Mouse (Mus musculus) neural tube, postnatal 0 days (tissue): ENCODE data around the gene Arl3. TPM values are rescaled to one million over a fixed set of nuclear protein-coding genes. Genes with fewer than 3 reads are reported as not detected.

Source experiments
- polyA plus RNA-seq: library from polyadenylated mRNA; unstranded; fragments of >200 nt; fragmentation: Nextera tagmentation; extraction: Ambion mirVana; gene quantifications from 2 replicates; pipeline ENCODE4 v1.2.1, GENCODE M21; 2015

The Arl3 gene
- 208 and 221 TPM in 2 replicates for polyA plus RNA-seq

GRCm38 (mm10) chr19:46572951-46573937 lies at the start of gene Arl3, which contains the start of gene Sfxn2:
Gene Arl3, minus strand, starts transcription at chr19:46573198.
Gene Sfxn2, plus strand, starts transcription at chr19:46573365.

GRCm38 (mm10) chr19:46598720-46599252 lies 25.8 kb upstream of the Arl3 start, which contains the start of gene Wbp1l:
Gene Wbp1l, plus strand, starts transcription at chr19:46599084.

GRCm38 (mm10) chr19:46501401-46502068 lies 71.5 kb downstream of the Arl3 start, which contains the start of gene Trim8:
Gene Trim8, plus strand, starts transcription at chr19:46501702.

Other genes with a start within 250 kb of the Arl3 start
- gene Psd, start 246.0 kb downstream of the Arl3 start, polyA plus RNA-seq: 142 and 154 TPM in 2 replicates
- 60.5 and 62.0 TPM in 2 replicates for gene Fbxl15, start 245.0 kb downstream of the Arl3 start, polyA plus RNA-seq
- 334 and 392 TPM in 2 replicates for gene Cuedc2, start 234.5 kb downstream of the Arl3 start, polyA plus RNA-seq
- 12.7 and 13.9 TPM in 2 replicates for gene Mfsd13a, start 232.1 kb downstream of the Arl3 start, polyA plus RNA-seq
- gene 2310034G01Rik, start 222.9 kb downstream of the Arl3 start, polyA plus RNA-seq: 2.2 and 3.0 TPM in 2 replicates
- gene Actr1a, start 177.4 kb downstream of the Arl3 start, polyA plus RNA-seq: 232 and 254 TPM in 2 replicates
- 12.1 and 13.0 TPM in 2 replicates for gene Sufu, start 176.3 kb downstream of the Arl3 start, polyA plus RNA-seq
- gene Trim8, start 71.5 kb downstream of the Arl3 start, polyA plus RNA-seq: 29.8 and 33.8 TPM in 2 replicates
- gene Sfxn2, start 167 bp upstream of the Arl3 start, polyA plus RNA-seq: 9.7 and 13.3 TPM in 2 replicates
- 25.7 and 26.5 TPM in 2 replicates for gene Wbp1l, start 25.9 kb upstream of the Arl3 start, polyA plus RNA-seq
- gene Cyp17a1, start 100.0 kb upstream of the Arl3 start, polyA plus RNA-seq: not detected in 2 replicates
- 40.4 and 42.0 TPM in 2 replicates for gene Borcs7, start 116.7 kb upstream of the Arl3 start, polyA plus RNA-seq
- 36.6 and 40.0 TPM in 2 replicates for gene As3mt, start 134.3 kb upstream of the Arl3 start, polyA plus RNA-seq
- gene Cnnm2, start 188.4 kb upstream of the Arl3 start, polyA plus RNA-seq: 11.9 and 13.2 TPM in 2 replicates